Mouse (Mus musculus) naive thymus-derived CD4-positive, alpha-beta T cell, adult 2 months (primary cell): ENCODE results near the gene Dnajc6.

Experiments used
- DNase-seq: peaks from one replicate; pipeline ENCODE4 v3.0.0-alpha.2; 2011; ENCODE audit warnings: low read depth

The Dnajc6 gene

GRCm38 (mm10) chr4:101569076-101569475 is 72.6 kb downstream of the Dnajc6 start:
- DNase-seq, result no peak

DNA sequence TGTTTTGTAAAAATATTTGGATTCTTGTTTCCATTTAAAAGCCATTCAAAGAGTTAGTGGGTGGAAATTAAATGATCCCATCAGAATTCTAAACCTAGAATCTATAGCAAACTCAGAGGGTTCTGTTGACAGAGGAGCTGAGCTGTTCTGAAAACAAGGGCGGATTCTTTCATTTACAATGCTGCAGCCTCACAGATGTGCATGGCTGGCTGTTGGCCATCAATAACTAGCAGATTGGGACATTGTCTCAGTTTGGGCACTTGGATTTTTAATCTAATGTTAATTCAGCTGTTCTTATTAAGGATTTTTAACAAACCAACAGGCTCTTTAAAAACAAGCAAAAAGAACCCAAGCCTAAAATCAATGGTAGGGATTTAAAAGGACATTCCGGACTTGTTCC is 75.7 kb downstream of the Dnajc6 start:
- no peak for DNase-seq

GRCm38 (mm10) chr4:101575307-101575706 is 78.9 kb downstream of the Dnajc6 start:
- no peak for DNase-seq

- DNase-seq, result no peak
Observed at GRCm38 (mm10) chr4:101578720-101579119, 82.3 kb downstream of the Dnajc6 start.

DNA sequence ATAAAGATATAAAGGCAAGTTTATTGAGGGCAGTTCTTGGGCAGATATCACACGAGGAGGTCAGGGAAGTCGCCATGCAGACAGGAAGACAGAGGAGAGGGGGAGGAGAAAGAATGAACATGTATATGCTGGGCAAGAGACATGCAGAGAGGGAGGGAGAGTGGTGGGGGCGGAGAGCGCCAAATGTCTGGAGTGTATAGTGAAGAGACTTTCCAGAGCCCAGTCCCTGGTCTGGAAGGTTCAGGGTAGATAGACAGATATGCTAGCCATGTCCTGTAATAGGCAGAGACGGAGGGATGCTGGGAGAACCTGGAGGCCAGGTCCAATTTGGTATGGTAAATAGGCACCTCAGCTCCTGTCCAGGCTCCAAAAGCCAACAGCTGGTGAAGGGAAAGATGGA is 83.1 kb downstream of the Dnajc6 start:
- no peak for DNase-seq

DNA sequence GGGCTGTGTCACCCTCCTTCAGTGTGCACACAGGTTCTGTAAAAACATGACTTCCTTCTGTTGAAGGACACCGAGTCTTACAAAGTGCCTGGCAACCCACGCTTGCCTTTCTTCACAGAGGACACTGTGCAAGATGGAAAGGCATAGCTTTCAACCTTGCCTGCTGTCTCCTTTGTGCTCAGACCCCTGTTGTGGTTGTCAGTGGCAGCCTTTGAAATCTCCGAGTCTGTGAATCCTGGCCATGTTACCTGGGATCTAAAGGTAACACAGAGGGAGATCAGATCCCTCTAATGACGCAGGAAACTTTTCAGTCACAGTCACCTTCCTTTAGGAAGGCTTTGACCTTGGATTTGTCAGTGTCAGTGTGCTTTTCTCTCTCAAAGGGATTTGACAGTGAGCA is 84.7 kb downstream of the Dnajc6 start:
- DNase-seq, result no peak

- no peak for DNase-seq
Observed at GRCm38 (mm10) chr4:101582882-101583281, 86.4 kb downstream of the Dnajc6 start.

DNA sequence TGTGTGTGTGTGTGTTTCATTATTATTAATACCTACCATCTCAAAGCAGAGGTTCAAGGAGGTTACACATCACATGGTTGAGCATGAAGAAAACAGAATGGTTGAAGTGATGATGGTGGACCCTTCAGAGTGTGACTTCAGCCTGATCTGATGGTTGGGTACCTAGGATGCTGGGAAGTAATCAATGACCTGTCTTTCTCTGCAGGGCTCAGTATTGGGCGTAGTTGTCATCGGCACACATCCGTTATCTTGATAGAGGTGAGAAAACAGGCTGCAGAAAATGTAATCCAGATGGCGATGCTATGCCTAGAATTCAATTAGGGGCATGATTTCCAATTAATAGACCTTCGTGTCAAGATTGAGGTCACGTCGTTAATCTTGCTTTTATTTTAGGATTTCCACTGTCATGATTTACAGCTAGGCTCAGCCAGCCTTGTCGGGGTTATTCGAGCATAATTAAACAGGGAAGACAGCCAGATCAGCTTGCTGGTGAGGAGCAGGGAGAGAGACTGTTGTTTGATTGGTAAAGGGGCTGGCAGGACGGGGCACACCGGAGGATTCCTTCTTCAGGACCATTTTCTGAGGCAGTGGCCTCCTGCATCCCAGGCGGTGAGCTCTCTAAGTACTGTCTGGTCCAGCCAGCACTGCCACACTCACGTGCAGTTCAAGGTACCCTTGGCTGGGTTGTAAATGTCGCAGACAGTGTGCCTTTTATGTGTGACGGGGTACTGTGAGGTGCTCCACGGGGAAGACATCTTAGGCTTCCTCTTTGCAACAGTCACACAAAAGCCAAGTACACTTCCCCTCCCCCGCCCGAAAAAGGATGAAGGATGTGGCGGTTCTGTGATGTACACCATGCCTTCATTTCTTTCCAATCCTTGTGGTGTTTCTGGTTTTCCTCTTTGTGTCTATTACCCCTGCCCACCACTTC is 88.3 kb downstream of the Dnajc6 start:
- peak; percentile 14 for DNase-seq

DNA sequence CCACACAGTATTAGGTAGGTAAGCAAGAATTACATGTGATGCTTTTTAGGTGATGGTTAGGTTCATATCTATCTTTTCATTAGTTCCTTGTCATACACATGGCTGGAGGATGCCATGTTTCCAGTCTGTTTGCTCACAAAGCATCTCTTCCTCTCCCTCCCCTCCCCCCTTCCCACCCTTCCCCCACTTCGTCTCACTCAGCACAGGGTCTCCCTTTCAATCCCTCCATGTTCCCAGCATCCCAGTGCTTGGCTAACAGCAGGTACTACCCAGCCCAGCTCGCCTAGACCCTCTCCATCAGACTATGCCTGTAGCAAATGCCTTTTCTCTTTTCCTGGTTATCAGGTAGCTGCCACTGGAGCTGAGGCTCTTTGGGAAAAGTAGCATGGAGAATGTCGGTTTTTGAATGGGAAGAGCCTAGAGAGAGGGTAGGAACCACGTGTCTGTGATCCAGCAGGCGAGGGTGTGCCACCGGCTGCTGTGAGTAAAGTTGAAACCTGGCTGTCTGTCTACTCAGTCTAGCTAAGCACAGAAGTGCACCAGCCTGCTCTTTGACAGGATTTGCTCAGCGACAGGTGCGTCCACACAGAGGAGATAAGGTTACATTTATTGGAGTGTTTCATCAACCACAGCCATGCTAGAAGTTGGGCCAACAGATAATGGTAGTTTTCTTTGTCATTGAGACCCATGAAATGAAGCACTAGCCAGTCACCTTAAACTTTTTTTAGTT is 89.2 kb downstream of the Dnajc6 start:
- no peak for DNase-seq

- no peak for DNase-seq
Observed at GRCm38 (mm10) chr4:101588932-101589331, 92.5 kb downstream of the Dnajc6 start.

- no peak for DNase-seq
Observed at GRCm38 (mm10) chr4:101589771-101590170, 93.3 kb downstream of the Dnajc6 start.

GRCm38 (mm10) chr4:101591400-101591799 is 95.0 kb downstream of the Dnajc6 start:
- DNase-seq, result no peak

DNA sequence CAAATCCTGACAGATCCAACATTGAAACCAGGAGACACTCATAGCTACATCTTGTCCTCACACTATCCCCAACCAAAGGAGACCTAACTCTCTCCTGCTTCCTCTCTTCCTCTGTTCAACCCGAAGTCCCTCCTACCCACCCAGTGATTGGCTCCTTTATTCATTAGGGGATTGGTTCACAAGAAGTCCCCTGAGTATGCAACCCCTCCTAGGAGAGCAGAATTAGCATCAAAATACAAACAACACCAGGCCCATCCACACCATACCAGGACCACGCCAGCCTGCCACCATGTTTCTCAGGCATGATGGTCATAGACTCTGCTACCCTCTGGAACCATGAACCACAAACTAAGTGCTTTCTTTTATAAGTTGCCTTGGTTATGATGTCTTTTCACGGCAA is 96.0 kb downstream of the Dnajc6 start:
- DNase-seq, result no peak

DNA sequence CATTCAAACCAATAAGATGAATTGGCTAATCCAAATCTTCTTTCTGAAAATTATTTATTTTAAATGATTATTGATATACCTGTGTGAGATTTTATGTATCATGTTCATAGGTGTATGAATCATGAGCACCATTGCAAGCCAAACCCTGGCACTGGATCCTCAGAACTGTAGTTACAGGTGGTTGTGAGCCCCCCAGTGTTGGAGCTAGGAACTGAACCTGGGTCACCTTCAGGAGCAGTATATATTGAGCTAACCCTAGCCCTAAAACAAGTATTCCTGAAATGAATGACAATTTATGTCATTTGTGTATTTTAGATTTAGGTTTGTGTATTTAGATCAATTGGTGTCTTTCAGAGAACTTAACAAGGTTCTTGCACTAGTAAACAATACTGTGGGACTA is 105.3 kb downstream of the Dnajc6 start:
- peak; percentile 41 for DNase-seq

GRCm38 (mm10) chr4:101603635-101604034 is 107.2 kb downstream of the Dnajc6 start:
- no peak for DNase-seq

DNA sequence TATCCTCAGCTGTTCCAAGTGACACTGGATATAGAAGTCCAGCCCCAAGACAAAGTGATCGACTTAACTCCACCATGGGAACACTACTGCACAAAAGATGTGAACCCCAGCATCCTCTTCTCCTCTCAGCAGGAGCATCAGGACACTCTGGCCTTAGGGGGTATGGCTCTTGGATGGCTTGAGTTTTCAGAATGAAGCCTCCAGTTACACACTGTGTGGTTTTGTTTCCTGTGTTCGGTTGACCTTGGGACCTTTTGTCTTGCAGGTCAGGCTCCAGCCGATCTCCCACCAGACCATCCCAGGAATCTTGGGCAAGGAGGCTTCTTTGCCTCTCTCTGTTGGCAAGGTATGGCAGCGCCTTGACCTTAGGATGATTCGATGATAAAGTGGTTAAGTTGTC is 120.1 kb downstream of the Dnajc6 start:
- DNase-seq, result no peak

GRCm38 (mm10) chr4:101617742-101618141 is 121.3 kb downstream of the Dnajc6 start:
- DNase-seq, result no peak

- no peak for DNase-seq
Observed at GRCm38 (mm10) chr4:101620206-101620605, 123.8 kb downstream of the Dnajc6 start.

GRCm38 (mm10) chr4:101621241-101621640 is 124.8 kb downstream of the Dnajc6 start:
- DNase-seq, result no peak

GRCm38 (mm10) chr4:101625278-101625677 is 128.8 kb downstream of the Dnajc6 start:
- DNase-seq, result no peak

GRCm38 (mm10) chr4:101635596-101635995 is 139.1 kb downstream of the Dnajc6 start:
- no peak for DNase-seq

- no peak for DNase-seq
Observed at GRCm38 (mm10) chr4:101637472-101637871, 141.0 kb downstream of the Dnajc6 start.

- no peak for DNase-seq
Observed at GRCm38 (mm10) chr4:101640631-101641030, 144.2 kb downstream of the Dnajc6 start.
